Mouse (Mus musculus) A20 (cell line): ENCODE results near the gene Camp.

ENCODE experiments used
- DNase-seq: peaks from one replicate; pipeline ENCODE4 v3.0.0-alpha.2; 2011; ENCODE audit warnings: low read depth, low spot score

The Camp gene

GRCm38 (mm10) chr9:109849312-109849758, at the start of gene Camp:
TSS of gene Camp (minus strand) at chr9:109849617.
- no peak for DNase-seq

- DNase-seq = no peak
Observed at GRCm38 (mm10) chr9:109898027-109898426, 48.6 kb upstream of the Camp start.

- DNase-seq = no peak
Observed at GRCm38 (mm10) chr9:109896253-109897150, 47.1 kb upstream of the Camp start.

- no peak for DNase-seq
Observed at GRCm38 (mm10) chr9:109895593-109895992, 46.2 kb upstream of the Camp start.

- DNase-seq = peak; percentile 63
Observed at GRCm38 (mm10) chr9:109894413-109895090, 45.1 kb upstream of the Camp start.

GRCm38 (mm10) chr9:109892651-109893250, 43.3 kb upstream of the Camp start:
- DNase-seq = peak; percentile 74

- no peak for DNase-seq
Observed at GRCm38 (mm10) chr9:109891501-109891900, 42.1 kb upstream of the Camp start.

GRCm38 (mm10) chr9:109887321-109887720, 37.9 kb upstream of the Camp start:
- DNase-seq = no peak

GRCm38 (mm10) chr9:109886259-109886658, 36.8 kb upstream of the Camp start:
- no peak for DNase-seq

- no peak for DNase-seq
Observed at GRCm38 (mm10) chr9:109879305-109879704, 29.9 kb upstream of the Camp start.

- DNase-seq = peak; percentile 27
Observed at GRCm38 (mm10) chr9:109877666-109878065, 28.2 kb upstream of the Camp start.

- DNase-seq = peak; percentile 63
Observed at GRCm38 (mm10) chr9:109876756-109877155, 27.3 kb upstream of the Camp start.

GRCm38 (mm10) chr9:109875695-109876601, 26.5 kb upstream of the Camp start:
- peak; percentile 60 for DNase-seq

- peak; percentile 99 for DNase-seq
Observed at GRCm38 (mm10) chr9:109874797-109875691, 25.6 kb upstream of the Camp start, which contains the start of gene Cdc25a. TSS of gene Cdc25a (plus strand) at chr9:109875579.

GRCm38 (mm10) chr9:109870983-109871572, 21.7 kb upstream of the Camp start:
- no peak for DNase-seq

- no peak for DNase-seq
Observed at GRCm38 (mm10) chr9:109866218-109866617, 16.8 kb upstream of the Camp start.

- no peak for DNase-seq
Observed at GRCm38 (mm10) chr9:109863085-109863484, 13.7 kb upstream of the Camp start.

- DNase-seq = peak; percentile 85
Observed at GRCm38 (mm10) chr9:109862397-109863044, 13.1 kb upstream of the Camp start.

GRCm38 (mm10) chr9:109855947-109856346, 6.5 kb upstream of the Camp start:
- DNase-seq = no peak
